Mouse (Mus musculus) E14TG2a.4 (cell line): ENCODE data around the gene Cmbl.

ENCODE experiments used
- CTCF ChIP-seq: conservative IDR thresholded peaks from 2 replicates; pipeline ENCODE4 v1.5.1; 2014; ENCODE audit warnings: low read length
- POU5F1 ChIP-seq: IDR thresholded peaks from 2 replicates; pipeline ENCODE4 v1.6.1; 2014; ENCODE audit warnings: low read length, borderline replicate concordance

- no peak for TF ChIP-seq CTCF
- no peak for TF ChIP-seq POU5F1
These were observed 20.0 kb downstream of the Cmbl start for GRCm38 (mm10) chr15:31585238-31585637.
